9 mouse cellular contexts compared by ENCODE assay signal in the genomic region with DNA sequence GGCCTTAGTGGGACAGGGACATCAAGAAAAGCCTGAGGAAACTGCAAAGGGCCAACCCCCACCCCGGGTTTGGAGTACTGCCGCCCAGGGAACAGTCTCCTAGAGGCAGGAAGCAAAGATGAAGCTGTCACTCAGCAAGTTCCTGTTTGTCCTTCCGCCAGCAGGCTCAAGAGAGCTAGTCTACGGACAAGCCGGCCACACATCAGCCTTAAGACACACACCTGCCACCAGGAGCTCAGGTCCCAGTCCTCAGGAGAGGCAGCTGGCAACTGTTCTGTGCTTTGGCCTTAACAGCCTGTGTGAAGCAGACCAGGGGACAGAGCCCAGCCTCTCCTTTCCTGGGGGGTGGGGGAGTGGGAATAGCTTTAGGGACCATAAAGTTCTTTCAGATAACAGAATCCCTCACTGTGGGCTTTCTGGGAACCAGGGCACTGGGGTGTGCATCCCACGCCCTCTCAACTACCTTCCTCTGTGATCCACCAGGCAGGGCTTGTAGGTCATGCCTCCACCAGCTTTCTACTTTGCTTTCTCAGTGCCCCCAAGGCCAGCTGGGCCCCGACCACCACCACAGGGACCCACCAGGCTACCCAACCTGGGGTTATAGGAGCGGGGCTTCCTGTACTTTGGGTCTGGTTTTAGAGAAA.
DNase-seq lines count a peak whose midpoint lies in the region; ATAC-seq and TF ChIP-seq lines count a peak whose summit lies in the region.
"Had no signal": no experiment of that assay in that cellular context is flagged by ENCODE, and none has a peak within 500 bp of the region (broad histone marks: within the 10 kb centered on the region; RNA-seq: fewer than 3 reads in every experiment).

No protein-coding gene starts in this region.

- H3K36me3 ChIP-seq in embryonic facial prominence, embryonic 11.5 days (replicated peaks; ENCODE audit: control insufficient read depth, insufficient read depth, low read depth, low read length), result no peaks in the 10 kb centered on the region

- no peak overlapping the region for H3K4me2 ChIP-seq in embryonic facial prominence, embryonic 11.5 days (ENCODE audit: low read depth, low read length)

- no peak for DNase-seq in cerebellum, adult 2 months
- no peak for DNase-seq in embryonic facial prominence, embryonic 11.5 days (ENCODE audit: low spot score)
- DNase-seq in heart, postnatal 10 days, result peak; percentile 69 to 76
- peak; percentile 76 to 82 for DNase-seq in kidney, postnatal 36 days
- no peak for DNase-seq in ovary, postnatal 36 days (ENCODE audit: low spot score)
- no peak for DNase-seq in MN1 (ENCODE audit: low spot score)

- peaks cover 45% of the 10 kb centered on the region for H3K4me1 ChIP-seq in cerebellum, adult 2 months (ENCODE audit: control insufficient read depth, insufficient read depth, low read length)
- H3K4me1 ChIP-seq in embryonic facial prominence, embryonic 11.5 days (ENCODE audit: control insufficient read depth, insufficient read depth, low read length), result peaks cover 6% of the 10 kb centered on the region

- 47% methylated on average over 8 of the region's 8 CpGs for WGBS in cerebellum, adult 2 months
- 59% methylated on average over 8 of the region's 8 CpGs for WGBS in embryonic facial prominence, embryonic 11.5 days

- TF ChIP-seq POLR2A in cerebellum, adult 2 months (IDR thresholded peaks at IDR 0.05; ENCODE audit: borderline replicate concordance, insufficient read depth, low read length), result no peak

- no peak overlapping the region for H3K4me3 ChIP-seq in cerebellum, adult 2 months (replicated peaks; ENCODE audit: insufficient read depth, low read depth, low read length)
- H3K4me3 ChIP-seq in embryonic facial prominence, embryonic 11.5 days (ENCODE audit: low read depth, low read length), result no peak overlapping the region

- no peak for ATAC-seq in cerebellum, adult (ENCODE audit: insufficient number of reproducible peaks, low FRiP score, low TSS enrichment)
- ATAC-seq in embryonic facial prominence, embryonic 11.5 days (replicated peaks; ENCODE audit: insufficient number of reproducible peaks, low FRiP score, low TSS enrichment, low read depth), result no peak
- ATAC-seq in megakaryocyte, adult 5-6 weeks (ENCODE audit: poor library complexity, severe bottlenecking), result peak; percentile 81

- TF ChIP-seq CTCF in cerebellum, adult 2 months (IDR thresholded peaks at IDR 0.05; ENCODE audit: borderline replicate concordance, insufficient read depth, low read depth, low read length), result no peak

- intact Hi-C loops in heart, postnatal 10 days (cut with DNase I), result loop anchor here (2.0 to 5.0 kb wide), 2 partner anchors 41 to 57 kb away; no protein-coding TSS in a partner anchor

- H3K9ac ChIP-seq in embryonic facial prominence, embryonic 11.5 days (replicated peaks; ENCODE audit: low read length), result no peak overlapping the region

- no peaks in the 10 kb centered on the region for H3K9me3 ChIP-seq in embryonic facial prominence, embryonic 11.5 days (replicated peaks; ENCODE audit: control insufficient read depth, low read length)

- H3K27ac ChIP-seq in cerebellum, adult 2 months (ENCODE audit: insufficient read depth, low read length), result peak overlapping the region; percentile 80
- H3K27ac ChIP-seq in embryonic facial prominence, embryonic 11.5 days (replicated peaks; ENCODE audit: low read depth, low read length), result peak overlapping the region; percentile 56

- H3K27me3 ChIP-seq in cerebellum, adult 2 months (ENCODE audit: control insufficient read depth, insufficient read depth, low read length), result no peaks in the 10 kb centered on the region
- H3K27me3 ChIP-seq in embryonic facial prominence, embryonic 11.5 days (ENCODE audit: control insufficient read depth, insufficient read depth, low read length), result no peaks in the 10 kb centered on the region
- H3K27me3 ChIP-seq: CH12.LX had no signal

Comparison
In these comparisons a context has a peak if more than half of its experiments do, and no peak if none do; other contexts are left out.
1. DNase-seq: peak in heart, postnatal 10 days (2 of 2) and kidney, postnatal 36 days (2 of 2); none in cerebellum, adult 2 months (0 of 2), embryonic facial prominence, embryonic 11.5 days (single experiment), ovary, postnatal 36 days (single experiment) and MN1 (single experiment).